In the genomic region with DNA sequence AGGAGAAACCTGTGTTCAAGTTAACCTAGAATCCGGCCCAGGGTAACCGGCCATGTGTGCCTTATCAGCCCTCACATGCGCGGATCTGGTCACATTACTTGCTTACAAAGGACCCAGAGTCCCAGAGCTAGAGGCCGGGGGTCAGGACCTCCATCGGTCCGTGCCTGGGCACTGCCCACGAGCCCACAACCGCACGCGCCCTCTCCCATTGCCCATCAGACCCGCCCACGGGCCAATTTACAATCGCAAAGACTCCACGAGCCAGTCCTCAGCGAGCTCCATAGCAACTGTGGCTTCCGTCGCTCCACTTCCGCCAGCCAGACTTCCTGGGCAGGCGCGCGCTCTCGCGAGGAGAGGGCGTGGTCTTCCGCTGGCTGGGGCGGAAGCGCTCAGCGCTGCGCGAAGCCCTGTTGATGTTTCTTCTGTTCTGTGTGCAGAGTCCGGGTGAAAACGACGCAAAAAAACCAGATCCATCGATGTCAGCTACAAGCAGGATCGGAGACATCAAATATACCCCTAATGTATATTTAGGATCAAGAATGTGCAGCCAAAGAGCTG, we compare ENCODE assay signal across 7 mouse cellular contexts. TPM values are rescaled to one million over a fixed set of nuclear protein-coding genes. Genes with fewer than 3 reads are reported as not detected.
DNase-seq lines count a peak whose midpoint lies in the region; ATAC-seq lines count a peak whose summit lies in the region.

Gene Wdr73 (minus strand): TSS at position 326 of the 558 bp plus-strand sequence.

- no peaks in the 10 kb centered on the region for H3K4me1 ChIP-seq in embryonic facial prominence, embryonic 11.5 days (ENCODE audit: control insufficient read depth, insufficient read depth, low read length)
- peaks cover 40% of the 10 kb centered on the region for H3K4me1 ChIP-seq in limb, embryonic 10.5 days
- peaks cover 36% of the 10 kb centered on the region for H3K4me1 ChIP-seq in midbrain, embryonic 13.5 days (replicated peaks)

- under 1% methylated on average over 36 of the region's 36 CpGs for WGBS in embryonic facial prominence, embryonic 11.5 days
- under 1% methylated on average over 36 of the region's 36 CpGs for WGBS in limb, embryonic 10.5 days
- WGBS in midbrain, embryonic 13.5 days: under 1% methylated on average over 36 of the region's 36 CpGs

- H3K27ac ChIP-seq in embryonic facial prominence, embryonic 11.5 days (replicated peaks; ENCODE audit: low read depth, low read length): no peak within 1 kb of the TSS; the same call in 1 of the 2 replicates
- peak within 1 kb of the TSS; percentile 89 for H3K27ac ChIP-seq in limb, embryonic 10.5 days
- H3K27ac ChIP-seq in midbrain, embryonic 13.5 days: peak within 1 kb of the TSS; percentile 70

- ATAC-seq in embryonic facial prominence, embryonic 11.5 days (replicated peaks; ENCODE audit: insufficient number of reproducible peaks, low FRiP score, low TSS enrichment, low read depth): peak; percentile 86
- ATAC-seq in granulocyte monocyte progenitor cell, adult 5-6 weeks (replicated peaks; ENCODE audit: poor library complexity, severe bottlenecking): peak; percentile 93
- ATAC-seq in midbrain, embryonic 13.5 days: peak; percentile 95

- H3K9me3 ChIP-seq in embryonic facial prominence, embryonic 11.5 days (replicated peaks; ENCODE audit: control insufficient read depth, low read length): no peaks in the 10 kb centered on the region
- no peaks in the 10 kb centered on the region for H3K9me3 ChIP-seq in limb, embryonic 10.5 days (replicated peaks)
- H3K9me3 ChIP-seq in midbrain, embryonic 13.5 days: no peaks in the 10 kb centered on the region

- H3K27me3 ChIP-seq in embryonic facial prominence, embryonic 11.5 days (ENCODE audit: control insufficient read depth, insufficient read depth, low read length): no peaks in the 10 kb centered on the region
- no peaks in the 10 kb centered on the region for H3K27me3 ChIP-seq in limb, embryonic 10.5 days (ENCODE audit: low read depth, poor library complexity, severe bottlenecking)
- H3K27me3 ChIP-seq in midbrain, embryonic 13.5 days: no peaks in the 10 kb centered on the region

- peak within 1 kb of the TSS; percentile 88 for H3K4me2 ChIP-seq in embryonic facial prominence, embryonic 11.5 days (ENCODE audit: low read depth, low read length)
- peak within 1 kb of the TSS; percentile 88 for H3K4me2 ChIP-seq in midbrain, embryonic 13.5 days (replicated peaks)

- peak within 1 kb of the TSS; percentile 79 for H3K4me3 ChIP-seq in embryonic facial prominence, embryonic 11.5 days (ENCODE audit: low read depth, low read length)
- H3K4me3 ChIP-seq in limb, embryonic 10.5 days: peak within 1 kb of the TSS; percentile 87
- H3K4me3 ChIP-seq in midbrain, embryonic 13.5 days (replicated peaks): peak within 1 kb of the TSS; percentile 60

- peak within 1 kb of the TSS; percentile 82 for H3K9ac ChIP-seq in embryonic facial prominence, embryonic 11.5 days (replicated peaks; ENCODE audit: low read length)
- peak within 1 kb of the TSS; percentile 77 for H3K9ac ChIP-seq in midbrain, embryonic 13.5 days (replicated peaks)

- peak; percentile 96 for DNase-seq in adrenal gland, postnatal 14 days
- DNase-seq in embryonic facial prominence, embryonic 11.5 days (ENCODE audit: low spot score): peak; percentile 95
- peak; percentile 90 for DNase-seq in kidney, adult 11 months
- peak; percentile 96 for DNase-seq in limb, embryonic 10.5 days (ENCODE audit: low spot score)
- DNase-seq in spleen, adult 12 weeks (ENCODE audit: low spot score): peak; percentile 86

- H3K36me3 ChIP-seq in embryonic facial prominence, embryonic 11.5 days (replicated peaks; ENCODE audit: control insufficient read depth, insufficient read depth, low read depth, low read length): no peaks in the 10 kb centered on the region; the same call in 1 of the 2 replicates
- H3K36me3 ChIP-seq in limb, embryonic 10.5 days: peaks cover 45% of the 10 kb centered on the region
- peaks cover 31% of the 10 kb centered on the region for H3K36me3 ChIP-seq in midbrain, embryonic 13.5 days

RNA-seq across cellular contexts. Expression of gene Wdr73, which starts in this region (rescaled TPM):
- 21.0 and 24.9 TPM in 2 replicates for total RNA-seq in adrenal gland, postnatal 14 days (2021)
- polyA plus RNA-seq in embryonic facial prominence, embryonic 11.5 days (2014; fragmentation: Nextera tagmentation; extraction: Ambion mirVana): 33.0 and 38.8 TPM in 2 replicates
- 23.6 and 33.8 TPM in 2 replicates for total RNA-seq in granulocyte monocyte progenitor cell, adult 5-6 weeks (2014; fragmentation: Nextera tagmentation)
- total RNA-seq in granulocyte monocyte progenitor cell, adult 5-6 weeks (2017): 27.2 and 31.5 TPM in 2 replicates
- polyA plus RNA-seq in limb, embryonic 10.5 days (2016; fragmentation: Nextera tagmentation; extraction: Ambion mirVana): 49.5 and 54.5 TPM in 2 replicates
- polyA plus RNA-seq in midbrain, embryonic 13.5 days (2015; fragmentation: Nextera tagmentation; extraction: Ambion mirVana): 41.2 and 44.3 TPM in 2 replicates
